Mouse (Mus musculus): Measurements from ENCODE around the gene Ces3b. TPM values are rescaled to one million over a fixed set of nuclear protein-coding genes. Genes with fewer than 3 reads are reported as not detected.
"Not testable (repeated sequence)": the region's sequence is repeated elsewhere in the genome, so short reads cannot be mapped to it uniquely, and the experiment has no call there.

Gene Ces3b
- polyA plus RNA-seq, 1 experiment: 0.18 TPM

GRCm38 (mm10) chr8:105068971-105069370, 14.6 kb upstream of the Ces3b start:
- no peak overlapping the region for H3K4me3 ChIP-seq (ENCODE audit: low read depth, low read length)
- TF ChIP-seq POLR2A (IDR thresholded peaks at IDR 0.05; ENCODE audit: low read depth, low read length): no peak
- TF ChIP-seq CTCF (IDR thresholded peaks at IDR 0.05; ENCODE audit: extremely low read depth, insufficient read length, insufficient replicate concordance, low read depth, low read length): no peak
- H3K36me3 ChIP-seq (ENCODE audit: control insufficient read depth, insufficient read depth, low read length): no peaks in the 10 kb centered on the region
- H3K4me1 ChIP-seq (ENCODE audit: control insufficient read depth, insufficient read depth, insufficient read length, low read length): no peaks in the 10 kb centered on the region
- H3K27ac ChIP-seq (ENCODE audit: insufficient read depth, low read depth, low read length): no peak overlapping the region
- no peaks in the 10 kb centered on the region for H3K27me3 ChIP-seq (ENCODE audit: control insufficient read depth, insufficient read depth, low read length)

DNA sequence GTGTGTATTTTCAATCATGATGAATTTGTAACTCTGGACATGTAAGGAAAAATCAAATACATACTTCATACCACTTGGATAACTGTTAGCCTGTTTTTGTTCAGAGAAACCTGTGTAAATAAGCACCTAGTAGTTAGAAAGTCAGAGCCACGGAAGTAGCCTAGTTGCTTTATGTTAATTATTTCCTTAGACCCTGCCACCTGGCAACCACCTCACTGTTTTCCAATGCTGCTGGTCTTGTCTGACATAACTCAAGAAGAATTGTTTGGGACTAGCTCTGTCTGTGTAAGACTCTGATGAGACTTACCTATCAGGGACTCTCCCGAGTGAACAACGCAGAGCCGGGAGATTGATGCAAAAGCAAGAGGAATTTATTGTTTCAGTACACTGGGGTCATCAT, 7.0 kb upstream of the Ces3b start:
- no peak for TF ChIP-seq POLR2A (IDR thresholded peaks at IDR 0.05; ENCODE audit: low read depth, low read length)
- TF ChIP-seq CTCF (IDR thresholded peaks at IDR 0.05; ENCODE audit: extremely low read depth, insufficient read length, insufficient replicate concordance, low read depth, low read length): no peak
- WGBS: 93% methylated on average over 4 of the region's 4 CpGs
- Histone ChIP-seq H3K27ac (ENCODE audit: insufficient read depth, low read depth, low read length) (no peak overlapping the region), H3K27me3 (ENCODE audit: control insufficient read depth, insufficient read depth, low read length) (no peaks in the 10 kb centered on the region), H3K36me3 (ENCODE audit: control insufficient read depth, insufficient read depth, low read length) (no peaks in the 10 kb centered on the region), H3K4me3 (ENCODE audit: low read depth, low read length) (no peak overlapping the region), H3K4me1 (ENCODE audit: control insufficient read depth, insufficient read depth, insufficient read length, low read length) (peaks cover 3% of the 10 kb centered on the region; the same call in 1 of the 2 replicates)

GRCm38 (mm10) chr8:105077071-105077470, 6.5 kb upstream of the Ces3b start:
- Histone ChIP-seq H3K36me3 (ENCODE audit: control insufficient read depth, insufficient read depth, low read length) (no peaks in the 10 kb centered on the region), H3K27ac (ENCODE audit: insufficient read depth, low read depth, low read length) (no peak overlapping the region), H3K4me3 (ENCODE audit: low read depth, low read length) (no peak overlapping the region), H3K27me3 (ENCODE audit: control insufficient read depth, insufficient read depth, low read length) (no peaks in the 10 kb centered on the region), H3K4me1 (ENCODE audit: control insufficient read depth, insufficient read depth, insufficient read length, low read length) (peaks cover 3% of the 10 kb centered on the region; the same call in 1 of the 2 replicates)
- TF ChIP-seq POLR2A (IDR thresholded peaks at IDR 0.05; ENCODE audit: low read depth, low read length) (no peak), CTCF (IDR thresholded peaks at IDR 0.05; ENCODE audit: extremely low read depth, insufficient read length, insufficient replicate concordance, low read depth, low read length) (no peak)
- WGBS: 72% methylated on average over 6 of the region's 6 CpGs

- H3K4me3 ChIP-seq (ENCODE audit: low read depth, low read length): no peak overlapping the region
- 88% methylated on average over 5 of the region's 5 CpGs for WGBS
- H3K27ac ChIP-seq (ENCODE audit: insufficient read depth, low read depth, low read length): no peak overlapping the region
- no peak for TF ChIP-seq POLR2A (IDR thresholded peaks at IDR 0.05; ENCODE audit: low read depth, low read length)
- no peak for TF ChIP-seq CTCF (IDR thresholded peaks at IDR 0.05; ENCODE audit: extremely low read depth, insufficient read length, insufficient replicate concordance, low read depth, low read length)
- H3K36me3 ChIP-seq (ENCODE audit: control insufficient read depth, insufficient read depth, low read length): no peaks in the 10 kb centered on the region
- peaks cover 6% of the 10 kb centered on the region; the same call in 1 of the 2 replicates for H3K4me1 ChIP-seq (ENCODE audit: control insufficient read depth, insufficient read depth, insufficient read length, low read length)
- no peaks in the 10 kb centered on the region for H3K27me3 ChIP-seq (ENCODE audit: control insufficient read depth, insufficient read depth, low read length)
Measured at GRCm38 (mm10) chr8:105078591-105078990, 5.0 kb upstream of the Ces3b start.

DNA sequence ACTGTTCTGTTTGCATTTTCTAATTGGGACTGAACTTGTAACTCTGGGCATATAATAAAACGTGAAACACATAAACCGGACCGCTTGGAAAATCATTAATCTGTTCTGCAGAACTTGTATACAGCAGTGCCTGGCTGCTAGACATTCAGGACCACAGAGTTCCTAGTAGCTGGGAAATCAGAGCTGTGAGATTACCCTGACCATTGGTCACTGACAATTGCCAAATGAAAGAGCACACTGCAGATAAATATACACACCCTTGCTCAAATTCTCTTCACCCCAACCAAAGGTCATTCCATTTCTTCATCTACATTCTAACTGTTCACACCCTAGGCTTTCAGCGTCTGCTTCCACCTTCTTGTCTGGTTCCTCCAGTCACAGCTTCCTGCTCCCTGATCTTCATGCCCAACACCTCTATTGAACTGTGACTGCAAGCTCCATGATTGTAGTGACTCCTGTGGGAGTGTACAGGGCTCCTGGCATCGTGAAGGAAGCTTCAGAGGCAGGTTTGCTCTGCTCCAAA, 2.7 kb upstream of the Ces3b start:
- H3K36me3 ChIP-seq (ENCODE audit: control insufficient read depth, insufficient read depth, low read length): no peaks in the 10 kb centered on the region
- 17% methylated on average over 5 of the region's 5 CpGs for WGBS
- H3K4me1 ChIP-seq (ENCODE audit: control insufficient read depth, insufficient read depth, insufficient read length, low read length): peaks cover 9% of the 10 kb centered on the region; the same call in 1 of the 2 replicates
- no peak overlapping the region for H3K4me3 ChIP-seq (ENCODE audit: low read depth, low read length)
- no peak overlapping the region for H3K27ac ChIP-seq (ENCODE audit: insufficient read depth, low read depth, low read length)
- no peak for TF ChIP-seq CTCF (IDR thresholded peaks at IDR 0.05; ENCODE audit: extremely low read depth, insufficient read length, insufficient replicate concordance, low read depth, low read length)
- no peak for TF ChIP-seq POLR2A (IDR thresholded peaks at IDR 0.05; ENCODE audit: low read depth, low read length)
- H3K27me3 ChIP-seq (ENCODE audit: control insufficient read depth, insufficient read depth, low read length): no peaks in the 10 kb centered on the region

DNA sequence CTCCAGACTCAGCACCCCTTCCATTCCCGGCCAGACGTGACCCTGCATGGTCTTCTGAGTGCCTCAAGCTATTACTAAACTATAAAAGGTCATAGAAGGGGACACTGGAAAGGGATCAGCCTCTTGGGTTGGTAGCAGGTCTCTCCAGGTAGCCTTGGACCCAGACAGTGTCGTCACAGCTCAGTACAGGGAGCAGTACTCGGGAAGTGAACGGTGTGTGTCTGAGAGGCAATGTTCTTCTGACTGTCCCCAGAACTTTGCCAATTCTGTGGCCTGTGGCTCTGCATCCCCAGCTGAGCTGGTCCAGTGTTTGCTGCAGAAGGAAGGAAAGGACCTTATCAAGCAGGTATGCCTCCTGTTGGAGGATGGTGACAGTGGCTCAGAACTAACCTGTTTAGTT, 4.6 kb downstream of the Ces3b start:
- H3K27ac ChIP-seq (ENCODE audit: insufficient read depth, low read depth, low read length); H3K27me3 ChIP-seq (ENCODE audit: control insufficient read depth, insufficient read depth, low read length); H3K36me3 ChIP-seq (ENCODE audit: control insufficient read depth, insufficient read depth, low read length); H3K4me3 ChIP-seq (ENCODE audit: low read depth, low read length); H3K4me1 ChIP-seq (ENCODE audit: control insufficient read depth, insufficient read depth, insufficient read length, low read length): not testable (repeated sequence)
- 81% methylated on average over 5 of the region's 5 CpGs for WGBS

DNA sequence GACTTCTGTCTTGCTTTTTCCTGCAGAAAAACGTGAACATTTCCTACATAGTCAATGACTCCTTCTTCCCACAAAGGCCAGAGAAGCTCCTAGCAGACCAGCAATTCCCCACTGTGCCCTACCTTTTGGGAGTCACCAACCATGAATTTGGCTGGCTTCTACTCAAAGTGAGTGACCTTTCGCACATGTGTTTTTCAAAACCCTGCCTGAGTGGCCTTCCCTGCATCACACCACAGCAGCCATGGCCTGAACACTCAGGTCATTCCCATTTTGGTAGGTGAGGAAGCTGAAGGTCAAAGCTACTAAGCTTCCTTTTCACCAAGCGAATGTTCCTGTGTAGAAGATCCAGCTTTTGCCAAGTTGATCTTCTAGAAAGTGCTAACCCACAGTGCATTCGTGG, 5.0 kb downstream of the Ces3b start:
- H3K4me1 ChIP-seq (ENCODE audit: control insufficient read depth, insufficient read depth, insufficient read length, low read length): peaks cover 2% of the 10 kb centered on the region; the same call in 1 of the 2 replicates
- H3K27ac ChIP-seq (ENCODE audit: insufficient read depth, low read depth, low read length): no peak overlapping the region
- no peaks in the 10 kb centered on the region for H3K36me3 ChIP-seq (ENCODE audit: control insufficient read depth, insufficient read depth, low read length)
- no peak for TF ChIP-seq CTCF (IDR thresholded peaks at IDR 0.05; ENCODE audit: extremely low read depth, insufficient read length, insufficient replicate concordance, low read depth, low read length)
- TF ChIP-seq POLR2A (IDR thresholded peaks at IDR 0.05; ENCODE audit: low read depth, low read length): no peak
- WGBS: 77% methylated on average over 4 of the region's 4 CpGs
- H3K4me3 ChIP-seq (ENCODE audit: low read depth, low read length): no peak overlapping the region
- H3K27me3 ChIP-seq (ENCODE audit: control insufficient read depth, insufficient read depth, low read length): no peaks in the 10 kb centered on the region

DNA sequence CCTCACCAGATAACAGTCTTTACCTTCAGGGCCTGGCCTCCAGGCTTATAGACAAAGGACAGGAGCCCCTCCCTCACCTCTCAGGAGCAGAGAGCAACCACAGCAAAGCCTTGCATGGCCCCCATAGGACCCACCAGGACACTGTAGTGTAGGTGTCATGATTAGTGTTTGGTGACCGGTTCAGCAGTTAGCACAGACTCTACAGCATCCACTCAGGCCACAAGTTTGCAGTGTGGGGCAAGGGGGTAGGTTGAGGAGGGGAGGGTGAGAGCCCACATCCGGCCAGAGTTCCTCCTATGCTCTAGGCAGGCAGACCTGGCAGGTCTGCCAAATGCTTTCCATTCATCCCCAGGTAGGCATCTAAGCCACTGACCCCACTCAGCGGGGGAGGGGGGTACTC, 10.4 kb downstream of the Ces3b start:
- TF ChIP-seq POLR2A (IDR thresholded peaks at IDR 0.05; ENCODE audit: low read depth, low read length) (no peak), CTCF (IDR thresholded peaks at IDR 0.05; ENCODE audit: extremely low read depth, insufficient read length, insufficient replicate concordance, low read depth, low read length) (no peak)
- peaks cover 3% of the 10 kb centered on the region; the same call in 1 of the 2 replicates for H3K4me1 ChIP-seq (ENCODE audit: control insufficient read depth, insufficient read depth, insufficient read length, low read length)
- H3K4me3 ChIP-seq (ENCODE audit: low read depth, low read length): no peak overlapping the region
- WGBS: 84% methylated on average over 3 of the region's 3 CpGs
- H3K36me3 ChIP-seq (ENCODE audit: control insufficient read depth, insufficient read depth, low read length): no peaks in the 10 kb centered on the region
- H3K27me3 ChIP-seq (ENCODE audit: control insufficient read depth, insufficient read depth, low read length): no peaks in the 10 kb centered on the region
- no peak overlapping the region for H3K27ac ChIP-seq (ENCODE audit: insufficient read depth, low read depth, low read length)

- H3K36me3 ChIP-seq (ENCODE audit: control insufficient read depth, insufficient read depth, low read length); H3K4me3 ChIP-seq (ENCODE audit: low read depth, low read length); H3K27ac ChIP-seq (ENCODE audit: insufficient read depth, low read depth, low read length); H3K4me1 ChIP-seq (ENCODE audit: control insufficient read depth, insufficient read depth, insufficient read length, low read length); H3K27me3 ChIP-seq (ENCODE audit: control insufficient read depth, insufficient read depth, low read length): not testable (repeated sequence)
- 89% methylated on average over 4 of the region's 4 CpGs for WGBS
Measured at GRCm38 (mm10) chr8:105102101-105102785, 18.7 kb downstream of the Ces3b start.

GRCm38 (mm10) chr8:105103701-105104100, 20.1 kb downstream of the Ces3b start:
- H3K36me3 ChIP-seq (ENCODE audit: control insufficient read depth, insufficient read depth, low read length); H3K4me3 ChIP-seq (ENCODE audit: low read depth, low read length); H3K27me3 ChIP-seq (ENCODE audit: control insufficient read depth, insufficient read depth, low read length); H3K27ac ChIP-seq (ENCODE audit: insufficient read depth, low read depth, low read length); H3K4me1 ChIP-seq (ENCODE audit: control insufficient read depth, insufficient read depth, insufficient read length, low read length): not testable (repeated sequence)
- WGBS: 28% methylated on average over 5 of the region's 5 CpGs

Measured in small intestine, adult 2 months (tissue).